Mouse (Mus musculus): ENCODE data around the gene Vmn1r35. TPM values are rescaled to one million over a fixed set of nuclear protein-coding genes. Genes with fewer than 3 reads are reported as not detected.
"Not testable (repeated sequence)": the region's sequence is repeated elsewhere in the genome, so short reads cannot be mapped to it uniquely, and the experiment has no call there.

Vmn1r35 gene
- total RNA-seq (2021), result not detected

- no peak for DNase-seq
These were observed at the start of gene Vmn1r35 for GRCm38 (mm10) chr6:66685806-66686205. TSS of gene Vmn1r35 (minus strand) at chr6:66685906.

GRCm38 (mm10) chr6:66729082-66729481 is 43.4 kb upstream of the Vmn1r35 start, which contains the start of gene Vmn1r37:
TSS of gene Vmn1r37 (plus strand) at chr6:66729382.
- not testable (repeated sequence) for DNase-seq

GRCm38 (mm10) chr6:66719068-66719467 is 33.4 kb upstream of the Vmn1r35 start, which contains the start of gene Vmn1r36:
TSS of gene Vmn1r36 (minus strand) at chr6:66719168.
- DNase-seq, result not testable (repeated sequence)

- no peak for DNase-seq
These were observed 28.1 kb upstream of the Vmn1r35 start for GRCm38 (mm10) chr6:66713854-66714253.

GRCm38 (mm10) chr6:66708901-66709300 is 23.2 kb upstream of the Vmn1r35 start:
- no peak for DNase-seq

- DNase-seq, result no peak
These were observed 41.9 kb downstream of the Vmn1r35 start, which contains the start of gene Vmn1r34 for GRCm38 (mm10) chr6:66643779-66644178. TSS of gene Vmn1r34 (minus strand) at chr6:66643879.

Other genes starting within 250 kb of the Vmn1r35 start
- gene Mad2l1, start 150.5 kb downstream of the Vmn1r35 start, total RNA-seq (2021), result 1 to 10 TPM; 7.0 to 7.2 TPM
- not detected for gene Vmn1r32, start 125.8 kb downstream of the Vmn1r35 start, total RNA-seq (2021)
- not detected for gene Vmn1r33, start 67.6 kb downstream of the Vmn1r35 start, total RNA-seq (2021)
- gene Vmn1r34, start 42.0 kb downstream of the Vmn1r35 start, total RNA-seq (2021), result not detected
- gene Vmn1r36, start 33.3 kb upstream of the Vmn1r35 start, total RNA-seq (2021), result not detected
- gene Vmn1r37, start 43.5 kb upstream of the Vmn1r35 start, total RNA-seq (2021), result not detected
- gene Vmn1r38, start 96.7 kb upstream of the Vmn1r35 start, total RNA-seq (2021), result not detected
- gene Vmn1r39, start 124.7 kb upstream of the Vmn1r35 start, total RNA-seq (2021), result not detected
- gene Gng12, start 210.5 kb upstream of the Vmn1r35 start, total RNA-seq (2021), result 10 to 100 TPM; 58.5 to 70.2 TPM

Measured in layer of hippocampus, postnatal 36 days (tissue).